Mouse (Mus musculus): ENCODE data around the gene Cdk6. TPM values are rescaled to one million over a fixed set of nuclear protein-coding genes. Genes with fewer than 3 reads are reported as not detected.

Cdk6 gene
- polyA plus RNA-seq, 1 experiment from 2014 or later = 11.8 TPM

- H3K4me1 ChIP-seq (replicated peaks; ENCODE audit: control insufficient read depth, insufficient read depth, low read length) = no peaks in the 10 kb centered on the region
- DNase-seq (ENCODE audit: low spot score) (no peak), ATAC-seq (ENCODE audit: low FRiP score) (no peak)
- no peak overlapping the region for H3K4me2 ChIP-seq (replicated peaks)
- no peaks in the 10 kb centered on the region for H3K27me3 ChIP-seq (ENCODE audit: control insufficient read depth, insufficient read depth, low read length)
- H3K9ac ChIP-seq = no peak overlapping the region
- no peaks in the 10 kb centered on the region for H3K36me3 ChIP-seq (replicated peaks; ENCODE audit: control insufficient read depth, insufficient read depth)
- WGBS = 91% methylated on average over 9 of the region's 9 CpGs
- no peak overlapping the region for H3K4me3 ChIP-seq (replicated peaks; ENCODE audit: low read length)
- no peak overlapping the region for H3K27ac ChIP-seq
- H3K9me3 ChIP-seq (ENCODE audit: control insufficient read depth, low read length) = no peaks in the 10 kb centered on the region
These were observed 162.6 kb downstream of the Cdk6 start for GRCm38 (mm10) chr5:3503836-3504323.

GRCm38 (mm10) chr5:3504453-3504852 lies 163.2 kb downstream of the Cdk6 start:
- no peak overlapping the region for H3K4me2 ChIP-seq (replicated peaks)
- WGBS = 70% methylated on average over 4 of the region's 4 CpGs
- H3K4me3 ChIP-seq (replicated peaks; ENCODE audit: low read length) = no peak overlapping the region
- H3K27ac ChIP-seq = no peak overlapping the region
- H3K36me3 ChIP-seq (replicated peaks; ENCODE audit: control insufficient read depth, insufficient read depth) = no peaks in the 10 kb centered on the region
- no peaks in the 10 kb centered on the region for H3K9me3 ChIP-seq (ENCODE audit: control insufficient read depth, low read length)
- no peak overlapping the region for H3K9ac ChIP-seq
- ATAC-seq (ENCODE audit: low FRiP score) (no peak), DNase-seq (ENCODE audit: low spot score) (no peak)
- H3K27me3 ChIP-seq (ENCODE audit: control insufficient read depth, insufficient read depth, low read length) = no peaks in the 10 kb centered on the region
- no peaks in the 10 kb centered on the region for H3K4me1 ChIP-seq (replicated peaks; ENCODE audit: control insufficient read depth, insufficient read depth, low read length)

GRCm38 (mm10) chr5:3505553-3505952 lies 164.3 kb downstream of the Cdk6 start:
- Histone ChIP-seq H3K27me3 (ENCODE audit: control insufficient read depth, insufficient read depth, low read length) (no peaks in the 10 kb centered on the region), H3K4me3 (replicated peaks; ENCODE audit: low read length) (no peak overlapping the region), H3K27ac (no peak overlapping the region), H3K9me3 (ENCODE audit: control insufficient read depth, low read length) (no peaks in the 10 kb centered on the region), H3K9ac (no peak overlapping the region), H3K36me3 (replicated peaks; ENCODE audit: control insufficient read depth, insufficient read depth) (no peaks in the 10 kb centered on the region), H3K4me2 (replicated peaks) (no peak overlapping the region), H3K4me1 (replicated peaks; ENCODE audit: control insufficient read depth, insufficient read depth, low read length) (no peaks in the 10 kb centered on the region)
- ATAC-seq (ENCODE audit: low FRiP score) (no peak), DNase-seq (ENCODE audit: low spot score) (no peak)
- 77% methylated on average over 2 of the region's 2 CpGs for WGBS

- Histone ChIP-seq H3K27me3 (ENCODE audit: control insufficient read depth, insufficient read depth, low read length) (no peaks in the 10 kb centered on the region), H3K27ac (no peak overlapping the region), H3K4me3 (replicated peaks; ENCODE audit: low read length) (no peak overlapping the region), H3K9me3 (ENCODE audit: control insufficient read depth, low read length) (no peaks in the 10 kb centered on the region), H3K36me3 (replicated peaks; ENCODE audit: control insufficient read depth, insufficient read depth) (no peaks in the 10 kb centered on the region), H3K9ac (no peak overlapping the region), H3K4me1 (replicated peaks; ENCODE audit: control insufficient read depth, insufficient read depth, low read length) (no peaks in the 10 kb centered on the region), H3K4me2 (replicated peaks) (no peak overlapping the region)
- DNase-seq (ENCODE audit: low spot score) (no peak), ATAC-seq (ENCODE audit: low FRiP score) (no peak)
- WGBS = 85% methylated on average over 6 of the region's 7 CpGs
These were observed 167.4 kb downstream of the Cdk6 start for GRCm38 (mm10) chr5:3508480-3509381.

GRCm38 (mm10) chr5:3509503-3509902 lies 168.2 kb downstream of the Cdk6 start:
- H3K4me2 ChIP-seq (replicated peaks) = no peak overlapping the region
- H3K36me3 ChIP-seq (replicated peaks; ENCODE audit: control insufficient read depth, insufficient read depth) = no peaks in the 10 kb centered on the region
- DNase-seq (ENCODE audit: low spot score) = no peak

GRCm38 (mm10) chr5:3511097-3511795 lies 170.0 kb downstream of the Cdk6 start:
- Histone ChIP-seq H3K4me2 (replicated peaks) (no peak overlapping the region), H3K9ac (no peak overlapping the region), H3K27me3 (ENCODE audit: control insufficient read depth, insufficient read depth, low read length) (no peaks in the 10 kb centered on the region), H3K4me3 (replicated peaks; ENCODE audit: low read length) (no peak overlapping the region), H3K36me3 (replicated peaks; ENCODE audit: control insufficient read depth, insufficient read depth) (no peaks in the 10 kb centered on the region), H3K9me3 (ENCODE audit: control insufficient read depth, low read length) (no peaks in the 10 kb centered on the region), H3K4me1 (replicated peaks; ENCODE audit: control insufficient read depth, insufficient read depth, low read length) (no peaks in the 10 kb centered on the region), H3K27ac (no peak overlapping the region)
- DNase-seq (ENCODE audit: low spot score) (no peak), ATAC-seq (ENCODE audit: low FRiP score) (no peak)
- WGBS = 81% methylated on average over 10 of the region's 10 CpGs

More at GRCm38 (mm10) chr5:3509503-3509902, 168.2 kb downstream of the Cdk6 start:
- H3K27ac ChIP-seq = no peak overlapping the region
- no peaks in the 10 kb centered on the region for H3K4me1 ChIP-seq (replicated peaks; ENCODE audit: control insufficient read depth, insufficient read depth, low read length)
- no peak for ATAC-seq (ENCODE audit: low FRiP score)
- no peak overlapping the region for H3K4me3 ChIP-seq (replicated peaks; ENCODE audit: low read length)
- H3K27me3 ChIP-seq (ENCODE audit: control insufficient read depth, insufficient read depth, low read length) = no peaks in the 10 kb centered on the region
- WGBS = 95% methylated on average over 3 of the region's 3 CpGs
- H3K9ac ChIP-seq = no peak overlapping the region
- H3K9me3 ChIP-seq (ENCODE audit: control insufficient read depth, low read length) = no peaks in the 10 kb centered on the region

GRCm38 (mm10) chr5:3512584-3512983 lies 171.3 kb downstream of the Cdk6 start:
- no peaks in the 10 kb centered on the region for H3K36me3 ChIP-seq (replicated peaks; ENCODE audit: control insufficient read depth, insufficient read depth)
- H3K4me1 ChIP-seq (replicated peaks; ENCODE audit: control insufficient read depth, insufficient read depth, low read length) = no peaks in the 10 kb centered on the region
- WGBS = 55% methylated on average over 4 of the region's 4 CpGs
- no peaks in the 10 kb centered on the region for H3K27me3 ChIP-seq (ENCODE audit: control insufficient read depth, insufficient read depth, low read length)
- DNase-seq (ENCODE audit: low spot score) (no peak), ATAC-seq (ENCODE audit: low FRiP score) (no peak)
- no peaks in the 10 kb centered on the region for H3K9me3 ChIP-seq (ENCODE audit: control insufficient read depth, low read length)
- no peak overlapping the region for H3K4me2 ChIP-seq (replicated peaks)
- no peak overlapping the region for H3K9ac ChIP-seq
- no peak overlapping the region for H3K4me3 ChIP-seq (replicated peaks; ENCODE audit: low read length)
- H3K27ac ChIP-seq = no peak overlapping the region

GRCm38 (mm10) chr5:3514901-3515311 lies 173.6 kb downstream of the Cdk6 start:
- ATAC-seq (ENCODE audit: low FRiP score) (no peak), DNase-seq (ENCODE audit: low spot score) (no peak)
- H3K4me2 ChIP-seq (replicated peaks) = no peak overlapping the region
- no peak overlapping the region for H3K27ac ChIP-seq
- no peak overlapping the region for H3K9ac ChIP-seq
- no peaks in the 10 kb centered on the region for H3K27me3 ChIP-seq (ENCODE audit: control insufficient read depth, insufficient read depth, low read length)
- H3K9me3 ChIP-seq (ENCODE audit: control insufficient read depth, low read length) = no peaks in the 10 kb centered on the region
- no peaks in the 10 kb centered on the region for H3K4me1 ChIP-seq (replicated peaks; ENCODE audit: control insufficient read depth, insufficient read depth, low read length)
- H3K36me3 ChIP-seq (replicated peaks; ENCODE audit: control insufficient read depth, insufficient read depth) = no peaks in the 10 kb centered on the region
- 75% methylated on average over 8 of the region's 8 CpGs for WGBS
- H3K4me3 ChIP-seq (replicated peaks; ENCODE audit: low read length) = no peak overlapping the region

GRCm38 (mm10) chr5:3515477-3515876 lies 174.2 kb downstream of the Cdk6 start:
- Histone ChIP-seq H3K9me3 (ENCODE audit: control insufficient read depth, low read length) (no peaks in the 10 kb centered on the region), H3K4me1 (replicated peaks; ENCODE audit: control insufficient read depth, insufficient read depth, low read length) (no peaks in the 10 kb centered on the region), H3K36me3 (replicated peaks; ENCODE audit: control insufficient read depth, insufficient read depth) (no peaks in the 10 kb centered on the region), H3K4me3 (replicated peaks; ENCODE audit: low read length) (no peak overlapping the region), H3K27me3 (ENCODE audit: control insufficient read depth, insufficient read depth, low read length) (no peaks in the 10 kb centered on the region), H3K9ac (no peak overlapping the region), H3K27ac (no peak overlapping the region), H3K4me2 (replicated peaks) (no peak overlapping the region)
- ATAC-seq (ENCODE audit: low FRiP score) (no peak), DNase-seq (ENCODE audit: low spot score) (no peak)
- WGBS = 93% methylated on average over 9 of the region's 9 CpGs
